Mouse (Mus musculus) intestine, embryonic 14.5 days (tissue): Measurements from ENCODE around the gene Kmt2d. TPM values are rescaled to one million over a fixed set of nuclear protein-coding genes. Genes with fewer than 3 reads are reported as not detected.
A peak's percentile ranks its signal among the peaks of the same experiment; 100 is the strongest.

Source experiments
- ATAC-seq: fragments of 200-750 bp; cut with Nextera tagmentation; replicated peaks from 2 replicates; pipeline ENCODE4 v1.8.0; 2017; ENCODE audit warnings: low read depth, moderate number of reproducible peaks, moderate TSS enrichment, moderate library complexity; ENCODE audit not compliant: low FRiP score, low TSS enrichment
- DNase-seq: peaks from one replicate; pipeline ENCODE4 v3.0.0-alpha.2; 2018; ENCODE audit warnings: low spot score
- H3K27ac ChIP-seq: fragments of 300-500 bp; sonication (generic); 2 replicates; pipeline ENCODE4 v1.5.1; 2014; ENCODE audit warnings: low read depth, mild to moderate bottlenecking, control low read depth
- H3K27me3 ChIP-seq: fragments of 300-500 bp; sonication (generic); replicated peaks from 2 replicates; pipeline ENCODE4 v1.6.1; 2014; ENCODE audit warnings: low read length, control low read depth; ENCODE audit not compliant: control insufficient read depth, insufficient read depth
- H3K36me3 ChIP-seq: fragments of 300-500 bp; sonication (generic); 2 replicates; pipeline ENCODE4 v1.6.1; 2014; ENCODE audit warnings: low read length, control low read depth; ENCODE audit not compliant: control insufficient read depth, insufficient read depth
- H3K4me1 ChIP-seq: fragments of 300-500 bp; sonication (generic); replicated peaks from 2 replicates; pipeline ENCODE4 v1.6.1; 2014; ENCODE audit warnings: low read length, control low read depth, mixed read lengths; ENCODE audit not compliant: control insufficient read depth, insufficient read depth
- H3K4me2 ChIP-seq: fragments of 300-500 bp; sonication (generic); 2 replicates; pipeline ENCODE4 v1.6.1; 2014; ENCODE audit warnings: low read length
- H3K4me3 ChIP-seq: fragments of 300-500 bp; sonication (generic); 2 replicates; pipeline ENCODE4 v1.5.1; 2014; ENCODE audit warnings: low read depth, low read length, control low read depth, mixed read lengths
- H3K9ac ChIP-seq: fragments of 300-500 bp; sonication (generic); 2 replicates; pipeline ENCODE4 v1.6.1; 2014; ENCODE audit warnings: mild to moderate bottlenecking, low read length
- H3K9me3 ChIP-seq: fragments of 300-500 bp; sonication (generic); 2 replicates; pipeline ENCODE4 v1.6.1; 2016; ENCODE audit warnings: low read length, control low read depth; ENCODE audit not compliant: control insufficient read depth
- WGBS: fragments of 180-500 bp; shearing (Covaris S2); extraction: QIAGEN DNeasy Blood & Tissue Kit; methylation state at CpG from one replicate; pipeline ENCODE4 v1.1.7; 2014; 5-methylcytosine and 5-hydroxymethylcytosine counted together
- polyA plus RNA-seq: library from polyadenylated mRNA; unstranded; fragments of >200 nt; fragmentation: Nextera tagmentation; extraction: Ambion mirVana; gene quantifications from 2 replicates; pipeline ENCODE4 v1.2.1, GENCODE M21; 2014

Kmt2d gene
- polyA plus RNA-seq, 1 experiment from 2014 or later = 16.2 TPM

DNA sequence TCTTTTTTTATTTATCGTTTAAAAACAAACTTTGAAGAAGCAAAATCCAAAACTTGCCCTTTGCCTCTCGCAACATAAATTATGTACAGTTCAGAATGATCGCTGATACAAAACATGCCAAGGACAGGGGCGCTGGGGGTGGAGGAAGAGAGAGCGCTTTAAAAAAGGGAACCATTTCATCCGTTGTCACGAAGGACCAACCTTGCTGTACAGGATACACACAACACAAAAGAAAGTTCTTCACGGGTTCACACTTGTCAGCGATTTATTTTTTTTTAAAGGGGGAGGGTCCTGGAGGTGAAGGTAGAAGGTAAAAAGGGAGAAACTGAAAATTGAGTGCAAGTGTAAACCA is 39.3 kb downstream of the Kmt2d start:
- Histone ChIP-seq H3K36me3 (peaks cover 43% of the 10 kb centered on the region), H3K27ac (peak overlapping the region; percentile 92), H3K4me1 (peaks cover 10% of the 10 kb centered on the region; the same call in 1 of the 2 replicates), H3K27me3 (no peaks in the 10 kb centered on the region), H3K4me3 (peak overlapping the region; percentile 84), H3K4me2 (peak overlapping the region; percentile 49), H3K9me3 (no peaks in the 10 kb centered on the region), H3K9ac (0 out of 2 replicates have a peak overlapping the region, but pooled peaks have one; percentile 87)
- DNase-seq (no peak), ATAC-seq (peak; percentile 41)
- WGBS = 10% methylated on average over 9 of the region's 9 CpGs

DNA sequence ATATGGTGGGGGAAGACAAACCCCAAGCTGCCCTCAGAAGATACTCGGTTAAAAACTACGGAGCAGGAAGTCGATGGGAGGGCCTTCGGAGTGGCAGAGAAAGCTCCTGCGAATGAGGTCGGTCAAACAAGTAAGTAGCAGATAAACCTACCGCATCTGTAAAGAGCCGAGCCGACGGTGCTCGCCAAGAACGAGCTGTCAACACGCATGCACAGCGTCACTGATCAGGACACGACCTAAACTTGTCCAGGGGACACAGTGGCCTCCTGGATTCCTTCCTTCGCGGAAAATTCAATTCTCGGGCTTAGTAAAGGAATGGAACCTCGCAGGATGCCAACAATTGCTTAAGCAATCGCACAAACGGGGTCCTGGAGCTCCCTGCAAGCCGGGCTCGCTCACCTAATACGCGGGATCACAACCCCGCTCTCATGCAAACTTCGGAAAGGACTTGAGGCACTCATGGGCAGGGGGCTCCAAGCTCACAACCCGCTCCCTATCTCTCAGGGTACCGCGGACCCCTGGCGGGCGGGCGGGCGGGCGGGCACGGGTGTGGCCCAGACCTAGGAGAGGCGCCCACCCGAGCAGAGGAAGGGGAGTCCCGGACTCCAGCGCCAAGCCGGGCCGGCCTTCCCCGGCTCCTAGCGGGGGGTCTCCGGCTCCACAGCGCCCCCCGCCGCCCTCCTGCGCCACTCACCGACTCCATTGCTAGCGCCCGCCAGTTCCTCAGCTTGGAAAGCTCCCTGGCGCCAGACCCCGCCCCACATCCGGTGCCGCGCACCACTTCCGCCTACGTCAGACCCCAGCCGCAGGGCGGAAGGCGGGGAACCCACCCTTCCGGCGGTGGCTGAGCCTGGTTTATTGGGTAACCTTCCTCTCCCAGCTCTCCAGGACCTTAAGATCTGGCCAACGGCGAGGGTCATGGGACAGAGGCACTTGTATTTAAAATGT is 40.0 kb downstream of the Kmt2d start, which contains the start of gene Prkag1:
Gene Prkag1 (minus strand): TSS at position 786 of the 948 bp plus-strand sequence.
- H3K4me1 ChIP-seq = peaks cover 10% of the 10 kb centered on the region; the same call in 1 of the 2 replicates
- H3K9ac ChIP-seq = peak within 1 kb of the TSS; percentile 87
- peaks cover 37% of the 10 kb centered on the region for H3K36me3 ChIP-seq
- DNase-seq (peak; percentile 96), ATAC-seq (peak; percentile 94)
- under 1% methylated on average over 57 of the region's 66 CpGs for WGBS
- peak within 1 kb of the TSS; percentile 84 for H3K4me3 ChIP-seq
- peak within 1 kb of the TSS; percentile 49 for H3K4me2 ChIP-seq
- no peaks in the 10 kb centered on the region for H3K9me3 ChIP-seq
- H3K27me3 ChIP-seq = no peaks in the 10 kb centered on the region
- peak within 1 kb of the TSS; percentile 92 for H3K27ac ChIP-seq

DNA sequence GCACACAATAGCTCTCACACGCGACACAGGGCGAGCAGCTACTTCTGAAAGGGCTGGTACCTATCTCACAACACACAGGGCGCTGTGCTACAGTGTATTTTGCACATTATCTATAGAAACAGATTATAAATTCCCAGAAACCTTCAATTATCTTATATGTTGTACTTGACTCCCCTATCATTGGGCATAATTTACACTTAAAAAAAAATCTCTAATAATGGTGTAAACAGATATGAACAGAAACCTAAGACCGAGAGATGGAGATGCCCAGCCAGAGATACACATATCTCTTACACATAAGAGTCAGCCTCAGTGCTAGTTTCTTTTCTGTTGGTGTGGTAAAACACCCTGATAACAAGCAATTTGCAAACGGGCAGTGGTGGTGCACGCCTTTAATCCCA is 43.4 kb downstream of the Kmt2d start:
- Histone ChIP-seq H3K9ac (no peak overlapping the region), H3K36me3 (peaks cover 27% of the 10 kb centered on the region), H3K4me2 (no peak overlapping the region), H3K9me3 (no peaks in the 10 kb centered on the region), H3K4me3 (no peak overlapping the region), H3K27ac (no peak overlapping the region), H3K4me1 (peaks cover 10% of the 10 kb centered on the region; the same call in 1 of the 2 replicates), H3K27me3 (no peaks in the 10 kb centered on the region)
- WGBS = 89% methylated on average over 7 of the region's 7 CpGs
- ATAC-seq = no peak
- no peak for DNase-seq

DNA sequence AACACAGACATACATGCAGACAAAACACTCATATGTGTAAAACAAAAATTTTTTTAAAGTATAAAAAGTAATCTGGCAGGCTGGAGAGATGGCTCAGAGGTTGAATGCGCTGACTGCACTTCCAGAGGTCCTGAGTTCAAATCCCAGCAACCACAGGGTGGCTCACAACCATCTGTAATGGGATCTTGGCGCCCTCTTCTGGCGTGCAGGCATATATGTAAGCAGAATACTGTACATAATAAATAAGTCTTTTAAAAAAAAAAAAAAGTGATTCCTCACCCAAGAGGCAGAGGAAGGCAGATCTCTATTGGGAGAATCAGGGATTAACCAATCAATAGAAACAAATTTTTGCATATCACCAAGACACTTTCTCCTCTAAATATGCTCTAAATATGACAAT is 47.6 kb downstream of the Kmt2d start:
- DNase-seq (no peak), ATAC-seq (no peak)
- H3K27me3 ChIP-seq = no peaks in the 10 kb centered on the region
- no peaks in the 10 kb centered on the region for H3K4me1 ChIP-seq
- H3K9me3 ChIP-seq = no peaks in the 10 kb centered on the region
- WGBS = 61% methylated on average over 3 of the region's 3 CpGs
- H3K9ac ChIP-seq = no peak overlapping the region
- H3K27ac ChIP-seq = no peak overlapping the region
- no peak overlapping the region for H3K4me2 ChIP-seq
- H3K36me3 ChIP-seq = peaks cover 40% of the 10 kb centered on the region
- no peak overlapping the region for H3K4me3 ChIP-seq

DNA sequence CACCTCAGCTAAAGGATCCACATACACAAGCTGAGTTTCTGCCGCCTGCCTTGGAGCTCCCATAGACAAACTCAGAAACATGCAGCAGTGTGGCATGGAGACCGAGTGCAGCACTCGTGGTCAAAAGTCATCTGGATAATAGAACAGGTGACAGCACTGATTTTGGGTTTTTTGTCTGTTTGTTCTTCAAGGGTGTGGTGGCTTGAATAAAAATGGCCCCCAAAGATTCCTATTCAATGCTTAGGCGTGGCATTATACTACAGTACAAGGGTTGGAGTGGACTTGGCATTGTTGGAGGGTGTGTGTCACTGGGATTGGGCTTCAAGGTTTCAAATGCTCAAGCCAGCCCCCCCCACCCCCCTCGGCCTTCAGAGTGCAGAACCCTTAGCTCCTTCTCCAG is 48.9 kb downstream of the Kmt2d start:
- no peak overlapping the region for H3K27ac ChIP-seq
- no peaks in the 10 kb centered on the region for H3K9me3 ChIP-seq
- whole genome bisulfite sequencing = 92% methylated on average over 5 of the region's 5 CpGs
- ATAC-seq (no peak), DNase-seq (no peak)
- no peaks in the 10 kb centered on the region for H3K27me3 ChIP-seq
- H3K9ac ChIP-seq = no peak overlapping the region
- no peak overlapping the region for H3K4me3 ChIP-seq
- no peaks in the 10 kb centered on the region for H3K4me1 ChIP-seq
- peaks cover 32% of the 10 kb centered on the region for H3K36me3 ChIP-seq
- no peak overlapping the region for H3K4me2 ChIP-seq

DNA sequence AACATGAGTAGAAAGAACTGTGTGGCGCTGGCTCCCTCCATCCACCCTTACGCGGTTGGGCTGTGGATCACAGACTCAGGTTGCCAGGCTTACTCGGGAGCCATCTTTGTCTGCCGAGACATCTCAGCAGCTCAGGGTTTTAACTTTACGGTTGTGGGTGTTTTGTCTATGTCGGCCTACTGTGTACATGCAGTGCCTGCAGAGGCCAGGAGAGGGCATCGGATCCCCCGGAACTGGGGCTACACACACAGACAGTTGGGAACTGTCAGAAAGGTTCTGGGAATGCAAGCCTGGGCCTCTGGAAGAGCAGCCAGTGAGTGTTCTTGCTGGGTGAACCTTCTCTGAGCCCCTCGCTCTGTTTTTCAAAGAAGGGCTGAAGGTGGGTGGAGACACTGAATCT is 49.6 kb downstream of the Kmt2d start:
- H3K36me3 ChIP-seq = peaks cover 35% of the 10 kb centered on the region
- ATAC-seq = no peak
- WGBS = 40% methylated on average over 10 of the region's 10 CpGs

GRCm38 (mm10) chr15:98820937-98821336 is 50.1 kb downstream of the Kmt2d start:
- H3K27ac ChIP-seq = no peak overlapping the region
- peaks cover 36% of the 10 kb centered on the region for H3K36me3 ChIP-seq
- DNase-seq (no peak), ATAC-seq (no peak)
- no peak overlapping the region for H3K9ac ChIP-seq
- H3K9me3 ChIP-seq = no peaks in the 10 kb centered on the region
- WGBS = 85% methylated on average over 4 of the region's 4 CpGs
- no peaks in the 10 kb centered on the region for H3K4me1 ChIP-seq
- no peak overlapping the region for H3K4me3 ChIP-seq
- no peak overlapping the region for H3K4me2 ChIP-seq
- H3K27me3 ChIP-seq = no peaks in the 10 kb centered on the region

More for the DNA sequence above, 49.6 kb downstream of the Kmt2d start:
- DNase-seq = no peak
- Histone ChIP-seq H3K4me2 (no peak overlapping the region), H3K4me1 (no peaks in the 10 kb centered on the region), H3K9ac (no peak overlapping the region), H3K27ac (no peak overlapping the region), H3K9me3 (no peaks in the 10 kb centered on the region), H3K4me3 (no peak overlapping the region), H3K27me3 (no peaks in the 10 kb centered on the region)

- H3K4me2 ChIP-seq = no peak overlapping the region
- H3K4me3 ChIP-seq = no peak overlapping the region
- H3K27me3 ChIP-seq = no peaks in the 10 kb centered on the region
- 92% methylated on average over 7 of the region's 7 CpGs for WGBS
- no peak overlapping the region for H3K27ac ChIP-seq
- no peaks in the 10 kb centered on the region for H3K4me1 ChIP-seq
- H3K9me3 ChIP-seq = no peaks in the 10 kb centered on the region
- DNase-seq = no peak
- no peak overlapping the region for H3K9ac ChIP-seq
- no peak for ATAC-seq
- peaks cover 45% of the 10 kb centered on the region for H3K36me3 ChIP-seq
These were observed 52.8 kb downstream of the Kmt2d start for GRCm38 (mm10) chr15:98818171-98818570.
